23 mouse cellular contexts compared by ENCODE assay signal in the genomic region with DNA sequence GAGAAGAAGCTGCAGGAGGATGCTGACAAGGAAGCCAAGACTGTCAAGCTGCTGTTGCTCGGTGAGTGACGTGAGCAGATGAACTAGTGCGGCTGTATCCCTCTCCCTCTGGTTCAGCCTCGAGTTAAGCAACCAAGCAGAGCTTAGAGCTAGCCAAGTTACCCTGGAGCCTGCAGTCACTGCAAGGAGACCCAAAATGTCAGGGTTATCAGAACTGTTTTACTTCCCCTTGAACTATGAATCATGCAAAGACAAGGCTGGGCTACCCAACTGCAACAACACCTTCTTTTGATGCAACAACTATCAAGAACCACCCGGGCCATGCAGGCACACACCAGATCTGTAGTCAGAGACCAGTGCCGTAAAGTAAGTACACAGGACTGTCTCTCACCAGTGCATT. TPM values are rescaled to one million over a fixed set of nuclear protein-coding genes. Genes with fewer than 3 reads are reported as not detected.
A peak's percentile ranks its signal among the peaks of the same experiment; 100 is the strongest.
DNase-seq lines count a peak whose midpoint lies in the region; ATAC-seq and TF ChIP-seq lines count a peak whose summit lies in the region.
"Had no signal": no experiment of that assay in that cellular context is flagged by ENCODE, and none has a peak within 500 bp of the region (broad histone marks: within the 10 kb centered on the region; RNA-seq: fewer than 3 reads in every experiment).

No protein-coding gene starts in this region.

- no peak for TF ChIP-seq POLR2A in myocyte (IDR thresholded peaks at IDR 0.05; ENCODE audit: insufficient read length, low read depth)

- peak; percentile 1 for DNase-seq in kidney, postnatal 10 days
- no peak for DNase-seq in kidney, postnatal 14 days
- peak; percentile 76 for DNase-seq in adrenal gland, postnatal 14 days
- no peak for DNase-seq in liver, embryonic 13.5 days
- DNase-seq in cerebellum, adult 9-11 months = no peak
- DNase-seq in thymus, postnatal 4 days = no peak
- DNase-seq: B cell, adult 2 months; cerebellum, postnatal 10 days; gastrocnemius, postnatal 36 days; heart, postnatal 10 days; kidney, adult 18-20 months; layer of hippocampus, postnatal 36 days; right cerebral cortex, adult 18-20 months; thymus, postnatal 36 days had no signal

- no peak for ATAC-seq in liver, embryonic 13.5 days (ENCODE audit: low read depth)
- ATAC-seq: forebrain, embryonic 15.5 days had no signal

- WGBS in liver, embryonic 13.5 days (ENCODE audit: insufficient replicate concordance) = 50% methylated on average over 6 of the region's 6 CpGs

- H3K27ac ChIP-seq in liver, embryonic 13.5 days = peak overlapping the region; percentile 98; the same call in 1 of the 2 replicates
- H3K27ac ChIP-seq: embryonic facial prominence, embryonic 13.5 days; forebrain, embryonic 15.5 days; kidney, postnatal 0 days; layer of hippocampus, adult 2 months; limb, embryonic 13.5 days; neural tube, embryonic 12.5 days had no signal

- no peaks in the 10 kb centered on the region for H3K27me3 ChIP-seq in liver, embryonic 13.5 days
- H3K27me3 ChIP-seq in myocyte (ENCODE audit: control insufficient read depth, insufficient read depth, insufficient read length) = no peaks in the 10 kb centered on the region
- H3K27me3 ChIP-seq: embryonic facial prominence, embryonic 13.5 days; forebrain, embryonic 15.5 days; limb, embryonic 13.5 days; neural tube, embryonic 12.5 days had no signal

- H3K79me2 ChIP-seq in myocyte (ENCODE audit: control insufficient read depth, insufficient read depth) = no peaks in the 10 kb centered on the region

- H3K4me1 ChIP-seq in liver, embryonic 13.5 days (replicated peaks) = peaks cover 82% of the 10 kb centered on the region
- H3K4me1 ChIP-seq: forebrain, embryonic 15.5 days had no signal

- H3ac ChIP-seq in myocyte (ENCODE audit: control insufficient read depth, insufficient read length) = no peak overlapping the region

- no peak overlapping the region for H3K4me2 ChIP-seq in liver, embryonic 13.5 days
- no peak overlapping the region for H3K4me2 ChIP-seq in myocyte (ENCODE audit: low read depth)
- H3K4me2 ChIP-seq: embryonic facial prominence, embryonic 13.5 days; forebrain, embryonic 15.5 days; limb, embryonic 13.5 days; neural tube, embryonic 12.5 days had no signal

- no peak overlapping the region for H3K4me3 ChIP-seq in liver, embryonic 13.5 days (replicated peaks)
- H3K4me3 ChIP-seq in myocyte = no peak overlapping the region
- H3K4me3 ChIP-seq: embryonic facial prominence, embryonic 13.5 days; forebrain, embryonic 15.5 days; layer of hippocampus, adult 2 months; limb, embryonic 13.5 days; neural tube, embryonic 12.5 days had no signal

- no peaks in the 10 kb centered on the region for H3K9me3 ChIP-seq in liver, embryonic 13.5 days (replicated peaks)
- H3K9me3 ChIP-seq: embryonic facial prominence, embryonic 13.5 days; forebrain, embryonic 15.5 days; limb, embryonic 13.5 days; neural tube, embryonic 12.5 days had no signal

- H3K36me3 ChIP-seq in liver, embryonic 13.5 days = no peaks in the 10 kb centered on the region
- no peaks in the 10 kb centered on the region for H3K36me3 ChIP-seq in myocyte (ENCODE audit: control insufficient read depth, insufficient read depth)
- H3K36me3 ChIP-seq: embryonic facial prominence, embryonic 13.5 days; forebrain, embryonic 15.5 days; limb, embryonic 13.5 days; neural tube, embryonic 12.5 days had no signal

- 0 out of 2 replicates have a peak overlapping the region, but pooled peaks have one; percentile 10 for H3K9ac ChIP-seq in liver, embryonic 13.5 days
- H3K9ac ChIP-seq: embryonic facial prominence, embryonic 13.5 days; forebrain, embryonic 15.5 days; limb, embryonic 13.5 days; neural tube, embryonic 12.5 days had no signal

TF ChIP-seq in myocyte, 11 proteins besides CTCF, POLR2A, EP300 and RAD21:
- TF ChIP-seq POLR2AphosphoS2 (IDR thresholded peaks at IDR 0.05; ENCODE audit: insufficient read length, low read depth) = no peak
- no peak for TF ChIP-seq TCF3 (IDR thresholded peaks at IDR 0.05; ENCODE audit: insufficient read length, low read depth)
- peak in 2 of 3 experiments; percentile 70 to 75 for TF ChIP-seq MYOD1 (IDR thresholded peaks at IDR 0.05; ENCODE audit: control insufficient read depth in 1 of 3, insufficient read length in 2 of 3, low read depth in 2 of 3)
- TF ChIP-seq MAX (IDR thresholded peaks at IDR 0.05; ENCODE audit: low read depth) = no peak

RNA-seq across cellular contexts. Expression of a gene that starts 0.7 kb away (rescaled TPM):
- 9.8 and 12.6 TPM in 2 replicates for total RNA-seq in adrenal gland, postnatal 14 days (2021)
- 2.6 and 3.1 TPM in 2 replicates for polyA plus RNA-seq in liver, embryonic 13.5 days (2015; fragmentation: Nextera tagmentation; extraction: Ambion mirVana)
- polyA plus RNA-seq in myocyte (2012; fragmentation: generic; extraction: Trizol) = 0.90 TPM
- total RNA-seq: layer of hippocampus, adult 2 months; layer of hippocampus, postnatal 36 days; left cerebral cortex, postnatal 14 days; midbrain, postnatal 0 days had no signal

RNA-seq across cellular contexts. Expression of a gene that starts 6.9 kb away (rescaled TPM):
- total RNA-seq in adrenal gland, postnatal 14 days (2021) = 117 and 124 TPM in 2 replicates
- polyA plus RNA-seq in liver, embryonic 13.5 days (2015; fragmentation: Nextera tagmentation; extraction: Ambion mirVana) = 46.0 and 48.2 TPM in 2 replicates
- polyA plus RNA-seq in myocyte (2012; fragmentation: generic; extraction: Trizol) = 32.6 TPM

RNA-seq across cellular contexts. Expression of a gene that starts 48.6 kb away (rescaled TPM):
- total RNA-seq in adrenal gland, postnatal 14 days (2021) = 11.2 and 12.3 TPM in 2 replicates
- 17.9 and 19.6 TPM in 2 replicates for polyA plus RNA-seq in liver, embryonic 13.5 days (2015; fragmentation: Nextera tagmentation; extraction: Ambion mirVana)
- polyA plus RNA-seq in myocyte (2012; fragmentation: generic; extraction: Trizol) = 0.52 TPM

RNA-seq across cellular contexts. Expression of a gene that starts 52.6 kb away (rescaled TPM):
- 134 and 140 TPM in 2 replicates for total RNA-seq in adrenal gland, postnatal 14 days (2021)
- 67.8 and 83.4 TPM in 2 replicates for polyA plus RNA-seq in liver, embryonic 13.5 days (2015; fragmentation: Nextera tagmentation; extraction: Ambion mirVana)
- 20.1 TPM for polyA plus RNA-seq in myocyte (2012; fragmentation: generic; extraction: Trizol)

Comparison
In these comparisons a context has a peak if more than half of its experiments do, and no peak if none do; other contexts are left out.
1. DNase-seq: peak in kidney, postnatal 10 days (single experiment) and adrenal gland, postnatal 14 days (single experiment); none in kidney, postnatal 14 days (single experiment), liver, embryonic 13.5 days (single experiment), cerebellum, adult 9-11 months (single experiment) and thymus, postnatal 4 days (single experiment).
2. RNA of a gene that starts 48.6 kb away (polyA plus RNA-seq): 17.9 to 19.6 TPM in liver, embryonic 13.5 days; 0.52 TPM in myocyte (single experiment); every median in the first group is over 10 times any median in the second.